Mouse (Mus musculus) neural tube, embryonic 13.5 days (tissue): ENCODE data around the gene Eif2b3. TPM values are rescaled to one million over a fixed set of nuclear protein-coding genes. Genes with fewer than 3 reads are reported as not detected.

Experiments
- ATAC-seq: fragments of 200-750 bp; cut with Nextera tagmentation; 2 replicates; pipeline ENCODE4 v1.8.0; 2017; ENCODE audit warnings: low read depth, mild to moderate bottlenecking, moderate TSS enrichment, moderate library complexity
- H3K27ac ChIP-seq: fragments of 300-500 bp; sonication (generic); replicated peaks from 2 replicates; pipeline ENCODE4 v1.5.1; 2015; ENCODE audit warnings: moderate library complexity, mild to moderate bottlenecking, inconsistent platforms
- H3K27me3 ChIP-seq: fragments of 300-500 bp; sonication (generic); 2 replicates; pipeline ENCODE4 v1.6.1; 2015; ENCODE audit warnings: mild to moderate bottlenecking, inconsistent platforms
- H3K36me3 ChIP-seq: fragments of 300-500 bp; sonication (generic); 2 replicates; pipeline ENCODE4 v1.6.1; 2015; ENCODE audit warnings: mild to moderate bottlenecking, inconsistent platforms
- H3K4me1 ChIP-seq: fragments of 300-500 bp; sonication (generic); replicated peaks from 2 replicates; pipeline ENCODE4 v1.6.1; 2015; ENCODE audit warnings: inconsistent platforms
- H3K4me2 ChIP-seq: fragments of 300-500 bp; sonication (generic); 2 replicates; pipeline ENCODE4 v1.6.1; 2015; ENCODE audit warnings: inconsistent platforms, mild to moderate bottlenecking, moderate library complexity
- H3K4me3 ChIP-seq: fragments of 300-500 bp; sonication (generic); 2 replicates; pipeline ENCODE4 v1.5.1; 2015; ENCODE audit warnings: mild to moderate bottlenecking, inconsistent platforms
- H3K9ac ChIP-seq: fragments of 300-500 bp; sonication (generic); 2 replicates; pipeline ENCODE4 v1.6.1; 2015; ENCODE audit warnings: moderate library complexity, mild to moderate bottlenecking, inconsistent platforms
- H3K9me3 ChIP-seq: fragments of 300-500 bp; sonication (generic); 2 replicates; pipeline ENCODE4 v1.6.1; 2016; ENCODE audit warnings: inconsistent platforms
- WGBS: fragments of 180-500 bp; shearing (Covaris S2); methylation state at CpG from one replicate; pipeline ENCODE4 v1.1.7; 2015; 5-methylcytosine and 5-hydroxymethylcytosine counted together
- polyA plus RNA-seq: library from polyadenylated mRNA; unstranded; fragments of >200 nt; fragmentation: Nextera tagmentation; extraction: Ambion mirVana; gene quantifications from 2 replicates; pipeline ENCODE4 v1.2.1, GENCODE M21; 2015

The Eif2b3 gene
- polyA plus RNA-seq, 1 experiment from 2014 or later, result 48.9 TPM

- Histone ChIP-seq H3K9ac (no peak overlapping the region), H3K4me3 (no peak overlapping the region), H3K4me2 (no peak overlapping the region), H3K36me3 (peaks cover 49% of the 10 kb centered on the region), H3K9me3 (no peaks in the 10 kb centered on the region), H3K27me3 (no peaks in the 10 kb centered on the region; the same call in 1 of the 2 replicates), H3K4me1 (no peaks in the 10 kb centered on the region), H3K27ac (no peak overlapping the region)
- 40% methylated on average over 4 of the region's 4 CpGs for WGBS
- no peak for ATAC-seq
These were observed 43.6 kb downstream of the Eif2b3 start for GRCm38 (mm10) chr4:117062700-117063390.

GRCm38 (mm10) chr4:117068035-117068434 is 48.8 kb downstream of the Eif2b3 start:
- Histone ChIP-seq H3K4me1 (no peaks in the 10 kb centered on the region), H3K36me3 (peaks cover 81% of the 10 kb centered on the region), H3K4me3 (no peak overlapping the region), H3K27me3 (no peaks in the 10 kb centered on the region), H3K9me3 (no peaks in the 10 kb centered on the region), H3K27ac (no peak overlapping the region), H3K4me2 (no peak overlapping the region), H3K9ac (no peak overlapping the region)
- WGBS, result 93% methylated on average over 7 of the region's 7 CpGs
- ATAC-seq, result no peak

GRCm38 (mm10) chr4:117069647-117070046 is 50.4 kb downstream of the Eif2b3 start:
- Histone ChIP-seq H3K9me3 (no peaks in the 10 kb centered on the region), H3K4me1 (no peaks in the 10 kb centered on the region), H3K27ac (no peak overlapping the region), H3K9ac (no peak overlapping the region), H3K4me2 (no peak overlapping the region), H3K27me3 (no peaks in the 10 kb centered on the region), H3K36me3 (peaks cover 91% of the 10 kb centered on the region), H3K4me3 (no peak overlapping the region)
- WGBS, result 91% methylated on average over 1 of the region's 1 CpGs
- ATAC-seq, result no peak

- H3K4me1 ChIP-seq, result no peaks in the 10 kb centered on the region
- no peak overlapping the region for H3K27ac ChIP-seq
- no peak overlapping the region for H3K4me3 ChIP-seq
- ATAC-seq, result no peak
- H3K9ac ChIP-seq, result no peak overlapping the region
- peaks cover 95% of the 10 kb centered on the region for H3K36me3 ChIP-seq
- no peak overlapping the region for H3K4me2 ChIP-seq
- WGBS, result 86% methylated on average over 4 of the region's 4 CpGs
- H3K27me3 ChIP-seq, result no peaks in the 10 kb centered on the region
- H3K9me3 ChIP-seq, result no peaks in the 10 kb centered on the region
These were observed 51.4 kb downstream of the Eif2b3 start for GRCm38 (mm10) chr4:117070624-117071023.

GRCm38 (mm10) chr4:117071183-117071582 is 52.0 kb downstream of the Eif2b3 start:
- Histone ChIP-seq H3K9ac (no peak overlapping the region), H3K4me3 (no peak overlapping the region), H3K9me3 (no peaks in the 10 kb centered on the region), H3K36me3 (peaks cover 96% of the 10 kb centered on the region), H3K27ac (no peak overlapping the region), H3K4me1 (no peaks in the 10 kb centered on the region), H3K27me3 (no peaks in the 10 kb centered on the region), H3K4me2 (no peak overlapping the region)
- no peak for ATAC-seq
- WGBS, result 93% methylated on average over 5 of the region's 5 CpGs

- Histone ChIP-seq H3K9ac (no peak overlapping the region), H3K4me3 (no peak overlapping the region), H3K4me1 (no peaks in the 10 kb centered on the region), H3K36me3 (peaks cover 33% of the 10 kb centered on the region), H3K4me2 (no peak overlapping the region), H3K27me3 (no peaks in the 10 kb centered on the region), H3K9me3 (no peaks in the 10 kb centered on the region), H3K27ac (no peak overlapping the region)
- WGBS, result 70% methylated on average over 7 of the region's 7 CpGs
- ATAC-seq, result no peak
These were observed 68.9 kb downstream of the Eif2b3 start for GRCm38 (mm10) chr4:117087948-117088640.

GRCm38 (mm10) chr4:117090586-117090985 is 71.4 kb downstream of the Eif2b3 start:
- Histone ChIP-seq H3K4me1 (peaks cover 2% of the 10 kb centered on the region; the same call in 1 of the 2 replicates), H3K36me3 (peaks cover 20% of the 10 kb centered on the region), H3K27ac (no peak overlapping the region), H3K9me3 (no peaks in the 10 kb centered on the region), H3K9ac (no peak overlapping the region), H3K27me3 (peaks cover 7% of the 10 kb centered on the region; the same call in 1 of the 2 replicates), H3K4me2 (no peak overlapping the region), H3K4me3 (no peak overlapping the region)
- WGBS, result 69% methylated on average over 7 of the region's 7 CpGs
- ATAC-seq, result no peak

- Histone ChIP-seq H3K36me3 (no peaks in the 10 kb centered on the region), H3K9me3 (no peaks in the 10 kb centered on the region), H3K4me1 (peaks cover 33% of the 10 kb centered on the region), H3K4me3 (no peak overlapping the region), H3K27me3 (peaks cover 23% of the 10 kb centered on the region), H3K27ac (no peak overlapping the region), H3K9ac (no peak overlapping the region), H3K4me2 (no peak overlapping the region)
- WGBS, result 75% methylated on average over 3 of the region's 3 CpGs
- no peak for ATAC-seq
These were observed 75.6 kb downstream of the Eif2b3 start for GRCm38 (mm10) chr4:117094626-117095361.

GRCm38 (mm10) chr4:117095551-117096452 is 76.6 kb downstream of the Eif2b3 start, which contains the start of gene Ptch2:
Gene Ptch2, plus strand, starts transcription at chr4:117096075.
- Histone ChIP-seq H3K27ac (peak within 1 kb of the TSS; percentile 76), H3K27me3 (peaks cover 25% of the 10 kb centered on the region)
- 1% methylated on average over 46 of the region's 50 CpGs for WGBS

GRCm38 (mm10) chr4:117096666-117097065 is 77.5 kb downstream of the Eif2b3 start:
- Histone ChIP-seq H3K27ac (0 out of 2 replicates have a peak overlapping the region, but pooled peaks have one; percentile 40), H3K27me3 (peaks cover 25% of the 10 kb centered on the region), H3K4me1 (peaks cover 33% of the 10 kb centered on the region), H3K9ac (peak overlapping the region; percentile 79), H3K4me3 (peak overlapping the region; percentile 72), H3K36me3 (0 out of 2 replicates have a peak, but pooled peaks cover 6% of the 10 kb centered on the region), H3K4me2 (peak overlapping the region; percentile 86), H3K9me3 (no peaks in the 10 kb centered on the region)
- ATAC-seq, result no peak; the same call in 1 of the 2 replicates
- 8% methylated on average over 5 of the region's 5 CpGs for WGBS

More at GRCm38 (mm10) chr4:117095551-117096452, 76.6 kb downstream of the Eif2b3 start, which contains the start of gene Ptch2:
- peaks cover 33% of the 10 kb centered on the region for H3K4me1 ChIP-seq
- 0 out of 2 replicates have a peak, but pooled peaks cover 6% of the 10 kb centered on the region for H3K36me3 ChIP-seq
- H3K4me3 ChIP-seq, result peak within 1 kb of the TSS; percentile 72
- peak within 1 kb of the TSS; percentile 86 for H3K4me2 ChIP-seq
- H3K9me3 ChIP-seq, result no peaks in the 10 kb centered on the region
- H3K9ac ChIP-seq, result peak within 1 kb of the TSS; percentile 79
- ATAC-seq, result peak; percentile 88
